Mouse (Mus musculus): ENCODE data around the gene Ddx58. TPM values are rescaled to one million over a fixed set of nuclear protein-coding genes. Genes with fewer than 3 reads are reported as not detected.

Gene Ddx58
- polyA plus RNA-seq, 1 experiment from 2014 or later = 8.3 TPM

- Histone ChIP-seq H3K9ac (no peak overlapping the region), H3K27ac (no peak overlapping the region), H3K4me2 (no peak overlapping the region), H3K36me3 (no peaks in the 10 kb centered on the region), H3K4me1 (replicated peaks) (peaks cover 13% of the 10 kb centered on the region), H3K27me3 (no peaks in the 10 kb centered on the region), H3K9me3 (replicated peaks) (no peaks in the 10 kb centered on the region), H3K4me3 (no peak overlapping the region)
- no peak for ATAC-seq (replicated peaks; ENCODE audit: insufficient number of reproducible peaks, insufficient read depth, low FRiP score, low read depth)
- WGBS = 88% methylated on average over 13 of the region's 13 CpGs
Measured at GRCm38 (mm10) chr4:40155467-40155999, 84.1 kb downstream of the Ddx58 start.

GRCm38 (mm10) chr4:40154751-40155150, 84.9 kb downstream of the Ddx58 start:
- no peaks in the 10 kb centered on the region for H3K9me3 ChIP-seq (replicated peaks)
- H3K4me1 ChIP-seq (replicated peaks) = peaks cover 13% of the 10 kb centered on the region
- 88% methylated on average over 4 of the region's 4 CpGs for WGBS
- H3K9ac ChIP-seq = no peak overlapping the region
- H3K27ac ChIP-seq = no peak overlapping the region
- H3K36me3 ChIP-seq = no peaks in the 10 kb centered on the region
- ATAC-seq (replicated peaks; ENCODE audit: insufficient number of reproducible peaks, insufficient read depth, low FRiP score, low read depth) = no peak
- H3K4me2 ChIP-seq = no peak overlapping the region
- no peak overlapping the region for H3K4me3 ChIP-seq
- H3K27me3 ChIP-seq = no peaks in the 10 kb centered on the region

Other genes starting within 250 kb of the Ddx58 start
- gene Aco1, start 96.7 kb downstream of the Ddx58 start, polyA plus RNA-seq (2015; fragmentation: Nextera tagmentation; extraction: Ambion mirVana) = 30.3 and 35.2 TPM in 2 replicates
- gene Smim27, start 29.8 kb upstream of the Ddx58 start, polyA plus RNA-seq (2015; fragmentation: Nextera tagmentation; extraction: Ambion mirVana) = 23.9 and 44.0 TPM in 2 replicates
- gene Topors, start 30.0 kb upstream of the Ddx58 start, polyA plus RNA-seq (2015; fragmentation: Nextera tagmentation; extraction: Ambion mirVana) = 25.1 and 28.7 TPM in 2 replicates
- gene Ndufb6, start 39.6 kb upstream of the Ddx58 start, polyA plus RNA-seq (2015; fragmentation: Nextera tagmentation; extraction: Ambion mirVana) = 485 and 594 TPM in 2 replicates
- gene Tmem215, start 232.4 kb upstream of the Ddx58 start, polyA plus RNA-seq (2015; fragmentation: Nextera tagmentation; extraction: Ambion mirVana) = 0.96 and 1.3 TPM in 2 replicates